Mouse (Mus musculus): ENCODE measurements around the gene Zar1.
A peak's percentile ranks its signal among the peaks of the same experiment; 100 is the strongest.
"Not testable (repeated sequence)": the region's sequence is repeated elsewhere in the genome, so short reads cannot be mapped to it uniquely, and the experiment has no call there.

Zar1 gene

DNA sequence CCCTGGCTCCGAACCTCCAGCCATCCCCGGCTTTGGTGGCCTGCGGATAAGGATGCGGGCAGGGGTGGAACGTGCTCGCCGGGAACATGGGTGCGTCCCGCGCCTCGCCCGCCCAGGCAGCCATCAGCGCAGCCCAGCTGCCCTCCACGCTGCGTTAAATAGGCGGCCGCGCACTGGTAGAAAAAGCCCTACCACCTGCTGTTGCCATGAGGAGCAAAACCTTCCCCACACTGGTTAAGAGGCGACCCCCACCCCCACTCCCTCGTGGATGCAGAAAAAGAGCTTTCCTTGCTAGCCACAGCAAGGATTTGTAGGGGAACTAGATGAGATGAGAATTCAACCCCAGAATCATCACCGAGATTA lies at the start of gene Zar1:
Zar1 (minus strand) TSS at position 285 of the 363 bp plus-strand sequence.
- peak; percentile 23 for DNase-seq (ENCODE audit: low read depth, low spot score)

DNA sequence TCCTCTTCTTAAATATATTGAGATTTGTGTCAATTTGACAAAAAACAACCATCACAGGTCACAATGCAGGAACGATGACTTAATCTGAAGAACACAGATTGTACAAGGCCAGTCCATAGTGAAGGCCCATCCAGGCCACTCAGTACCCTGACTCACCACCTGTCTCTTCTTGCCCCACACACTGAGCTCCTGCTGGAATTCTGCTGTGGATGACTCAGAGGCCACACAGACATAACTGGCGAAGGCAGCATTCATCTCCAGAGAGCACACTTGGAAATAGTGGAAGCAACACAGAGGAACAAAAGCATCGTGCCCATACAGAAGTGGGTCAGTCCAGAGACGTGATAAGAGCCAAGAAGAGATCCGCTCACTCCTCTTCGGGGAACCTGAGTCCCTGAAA lies 49.0 kb upstream of the Zar1 start:
- no peak for DNase-seq (ENCODE audit: low read depth, low spot score)

DNA sequence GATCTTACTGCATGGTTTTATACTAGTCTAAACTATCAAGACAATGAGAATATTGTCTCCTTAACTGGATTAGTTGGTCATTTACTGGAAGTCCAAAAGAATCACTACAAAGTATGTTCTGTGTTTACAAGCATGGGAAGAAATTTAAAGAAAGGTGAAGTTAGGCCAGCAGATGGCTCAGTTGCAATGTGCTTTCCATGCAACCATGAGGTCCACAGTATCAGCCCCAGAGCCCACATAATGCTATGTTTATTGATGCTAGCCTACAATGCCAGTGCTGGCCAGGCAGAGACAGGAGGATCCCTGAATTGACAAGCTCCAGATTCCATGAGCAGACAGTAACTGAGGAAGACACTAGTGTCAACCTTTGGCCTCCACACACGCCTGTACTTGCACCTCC lies 40.0 kb upstream of the Zar1 start:
- no peak for DNase-seq (ENCODE audit: low read depth, low spot score)

DNA sequence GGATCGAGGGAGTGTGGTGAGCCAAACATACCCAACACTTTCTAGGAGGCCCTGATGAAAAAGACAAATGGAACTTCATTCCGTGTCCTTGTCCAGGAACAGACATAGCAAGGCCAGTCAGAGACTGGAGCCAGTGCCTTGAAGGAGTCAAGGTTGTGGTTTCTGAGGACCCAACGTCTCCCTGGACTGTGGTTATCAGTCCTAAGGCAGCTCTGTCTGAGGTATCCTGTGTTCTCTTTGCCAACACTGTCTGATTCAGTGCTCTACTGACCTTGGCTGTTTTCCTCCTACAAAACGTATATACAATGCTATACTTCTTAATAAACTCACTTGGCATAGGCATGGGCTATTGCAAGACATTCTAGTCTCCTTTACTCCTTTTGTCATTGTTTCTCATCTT lies 36.4 kb upstream of the Zar1 start:
- no peak for DNase-seq (ENCODE audit: low read depth, low spot score)

DNA sequence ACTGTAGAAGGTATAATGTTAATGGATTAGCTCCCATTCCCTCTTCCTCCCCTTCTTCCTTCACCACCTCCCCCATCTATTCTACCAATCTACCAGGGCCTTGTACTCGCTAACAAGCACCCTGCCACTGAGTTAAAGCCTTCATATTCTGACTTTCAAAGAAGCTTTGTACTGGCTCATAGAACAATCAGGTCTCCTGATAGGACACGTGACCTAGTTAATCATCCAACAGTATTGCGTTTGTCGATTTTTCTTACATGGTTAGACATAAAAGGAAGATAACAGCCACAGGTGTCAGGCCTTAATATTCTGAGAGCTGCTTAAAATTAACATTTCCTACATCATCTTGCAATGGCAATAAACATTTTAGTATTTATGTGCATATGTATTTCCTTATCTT lies 22.1 kb upstream of the Zar1 start:
- no peak for DNase-seq (ENCODE audit: low read depth, low spot score)

DNA sequence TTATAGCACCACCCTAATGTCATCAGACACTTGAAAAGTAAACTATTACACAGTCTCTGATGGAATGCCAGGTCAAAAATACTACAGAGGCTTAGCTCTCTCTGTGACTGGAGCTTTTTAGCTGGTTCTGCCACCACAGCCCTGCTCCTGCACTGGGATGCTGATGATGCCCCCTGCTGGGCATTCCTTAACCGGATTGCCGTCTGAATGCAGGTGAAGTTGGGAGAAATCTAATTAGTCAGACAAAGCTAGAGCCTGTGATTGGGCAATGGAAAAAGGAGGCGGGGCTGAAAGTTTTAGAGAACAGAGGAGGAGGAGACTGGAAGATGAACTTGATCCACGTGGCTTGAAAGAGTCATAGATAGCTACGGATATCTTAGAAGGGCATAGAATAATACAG lies 20.0 kb upstream of the Zar1 start:
- peak; percentile 66 for DNase-seq (ENCODE audit: low read depth, low spot score)

DNA sequence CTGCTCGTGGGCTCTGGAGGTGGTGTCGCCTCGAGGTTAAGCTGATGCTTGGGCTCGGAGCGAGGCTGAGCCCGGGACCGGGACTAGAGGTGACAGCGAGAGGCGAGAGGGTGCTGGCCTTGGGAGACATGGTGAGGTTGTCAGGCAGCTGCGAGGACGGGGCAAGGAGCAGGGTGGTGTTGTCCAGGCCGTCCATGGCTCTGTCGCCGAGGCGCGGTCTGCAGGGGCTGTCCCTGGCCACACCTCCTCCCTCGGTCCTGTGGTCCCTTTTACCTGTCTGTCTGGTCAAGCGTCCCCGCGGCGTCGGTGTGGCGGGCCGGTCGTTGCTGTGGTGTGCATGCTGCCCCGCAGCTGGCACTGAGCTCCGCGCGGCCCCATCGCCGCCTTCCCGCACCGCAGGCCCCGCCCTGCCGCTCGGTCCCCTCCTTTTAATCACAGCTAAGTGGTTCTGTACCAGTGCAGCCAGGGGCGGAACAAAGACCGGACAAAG lies 6.2 kb upstream of the Zar1 start, which contains the start of gene Gm5868:
Gm5868 (minus strand) TSS at position 360 of the 490 bp plus-strand sequence.
- DNase-seq (ENCODE audit: low read depth, low spot score), result peak; percentile 20

DNA sequence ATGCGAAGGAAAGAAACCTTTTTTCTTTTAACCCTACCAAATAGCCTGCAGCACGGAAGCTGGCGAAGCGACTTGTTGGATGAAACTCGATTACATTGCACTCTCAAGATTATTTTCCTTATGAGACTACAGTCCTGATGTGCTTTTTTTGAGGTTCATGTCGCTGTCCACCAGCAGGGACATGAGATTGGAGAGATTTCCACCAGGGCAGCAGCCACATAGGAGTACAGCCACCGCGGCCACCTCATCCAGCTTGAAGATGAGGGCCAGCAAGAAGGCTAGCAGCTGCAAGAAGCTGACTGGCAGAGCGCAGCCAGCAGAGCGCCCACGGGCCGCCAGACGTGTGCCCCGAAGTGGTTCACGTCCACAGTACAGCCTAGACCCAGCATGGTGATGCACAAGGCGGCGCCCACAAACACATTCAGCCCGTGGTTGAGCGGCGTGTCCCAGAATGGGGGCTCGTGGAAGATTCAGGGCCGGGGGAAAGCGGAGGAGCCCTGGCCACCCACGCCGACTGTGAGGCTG lies 5.7 kb upstream of the Zar1 start:
- DNase-seq (ENCODE audit: low read depth, low spot score), result not testable (repeated sequence)

DNA sequence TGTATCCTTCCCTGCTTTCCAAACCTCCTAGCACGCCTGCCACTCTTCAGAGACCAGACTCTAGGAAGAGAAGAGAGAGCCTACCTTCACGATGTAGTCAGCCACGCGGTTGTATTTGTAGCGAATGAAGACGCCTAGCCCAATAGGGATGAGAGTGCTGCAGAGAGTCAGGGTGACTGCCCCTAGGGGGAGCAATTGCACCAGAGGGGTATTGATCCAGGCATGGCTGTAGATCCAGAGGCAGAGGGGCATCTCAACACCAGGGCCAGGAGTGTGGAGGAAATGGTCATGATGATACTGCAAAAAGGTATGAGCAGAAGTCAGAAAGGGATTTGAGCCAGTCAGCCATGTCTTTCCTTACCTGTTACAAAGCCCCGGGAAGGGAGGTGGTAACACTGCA lies 5.1 kb upstream of the Zar1 start:
- not testable (repeated sequence) for DNase-seq (ENCODE audit: low read depth, low spot score)

DNA sequence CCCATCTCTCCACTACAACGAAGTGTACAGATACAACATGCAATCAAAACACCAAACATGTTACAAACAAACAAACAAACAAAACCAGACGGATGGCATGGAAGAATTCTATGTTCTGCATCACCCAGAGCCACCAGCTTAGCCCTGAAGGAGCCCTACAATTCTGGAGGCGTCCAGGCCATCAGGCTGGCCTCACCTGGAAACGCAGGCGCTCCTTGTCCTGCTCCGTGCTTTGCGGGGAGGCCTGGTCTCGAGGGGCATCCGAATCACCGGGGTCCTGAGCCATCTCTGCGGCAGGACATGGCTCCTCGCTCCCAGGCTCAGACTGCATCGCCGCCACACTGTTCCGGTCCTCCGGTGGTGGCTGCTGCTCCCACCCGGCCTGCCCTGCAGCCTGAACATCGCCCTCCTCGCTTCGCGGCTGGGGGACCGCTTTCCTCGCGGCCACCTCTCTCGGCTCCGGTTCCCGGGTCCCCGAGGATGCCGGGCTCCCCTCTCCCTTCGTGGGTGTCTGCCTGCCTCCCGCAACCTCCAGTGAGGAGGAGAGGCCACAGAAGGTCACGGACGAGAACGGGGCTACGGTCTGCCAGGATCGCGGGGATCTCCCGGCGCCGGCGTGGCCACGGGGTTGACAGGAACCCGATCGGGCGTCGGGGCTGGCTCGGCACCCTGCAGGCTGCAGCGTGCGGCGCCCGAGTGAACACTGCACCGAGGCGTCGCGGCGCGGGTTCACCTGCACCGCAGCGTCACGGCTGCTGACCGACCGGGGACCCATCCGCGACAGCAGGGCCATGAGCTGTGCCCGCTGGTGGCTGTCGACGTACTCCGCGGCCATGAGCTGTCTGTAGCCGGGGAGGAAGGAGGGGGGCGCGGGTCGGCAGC lies 725 bp downstream of the Zar1 start:
- DNase-seq (ENCODE audit: low read depth, low spot score), result not testable (repeated sequence)

DNA sequence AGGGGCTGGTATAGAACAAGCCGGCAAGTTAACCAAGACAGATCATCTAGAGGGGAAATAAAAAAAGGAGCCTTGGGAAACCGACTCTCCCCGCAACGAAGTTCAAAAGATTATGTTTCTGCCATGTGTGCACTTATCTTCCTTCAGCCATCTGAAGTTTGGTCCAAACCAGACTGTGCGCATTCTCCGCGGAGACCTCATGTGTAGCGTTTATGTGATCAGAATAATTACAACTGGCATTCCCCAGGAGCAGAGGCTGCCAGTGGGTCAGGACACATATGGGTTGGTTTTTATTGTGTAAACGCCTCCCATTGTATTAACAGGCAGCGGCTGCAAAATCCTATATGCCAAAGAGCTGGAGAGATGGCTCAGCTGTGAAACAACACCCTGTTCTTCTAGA lies 1.5 kb downstream of the Zar1 start:
- peak; percentile 23 for DNase-seq (ENCODE audit: low read depth, low spot score)

DNA sequence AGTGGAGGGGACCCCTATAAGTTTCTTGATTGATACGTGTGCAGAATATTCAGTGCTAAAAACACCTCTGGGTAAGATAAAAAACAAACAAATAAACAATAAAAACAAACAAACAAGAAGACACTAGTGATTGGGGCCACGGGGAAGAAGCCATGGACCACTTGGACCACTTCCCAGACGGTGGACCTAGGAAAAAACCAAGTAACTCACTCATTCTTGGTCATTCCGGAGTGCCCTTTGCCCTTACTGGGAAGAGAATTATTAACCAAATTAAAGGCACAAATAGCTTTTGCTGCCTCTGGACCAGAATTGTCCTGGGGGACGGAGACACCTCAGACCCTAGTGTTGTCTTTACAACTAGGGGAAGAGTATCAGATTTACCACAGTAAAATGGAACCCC lies 15.4 kb downstream of the Zar1 start:
- DNase-seq (ENCODE audit: low read depth, low spot score), result no peak

DNA sequence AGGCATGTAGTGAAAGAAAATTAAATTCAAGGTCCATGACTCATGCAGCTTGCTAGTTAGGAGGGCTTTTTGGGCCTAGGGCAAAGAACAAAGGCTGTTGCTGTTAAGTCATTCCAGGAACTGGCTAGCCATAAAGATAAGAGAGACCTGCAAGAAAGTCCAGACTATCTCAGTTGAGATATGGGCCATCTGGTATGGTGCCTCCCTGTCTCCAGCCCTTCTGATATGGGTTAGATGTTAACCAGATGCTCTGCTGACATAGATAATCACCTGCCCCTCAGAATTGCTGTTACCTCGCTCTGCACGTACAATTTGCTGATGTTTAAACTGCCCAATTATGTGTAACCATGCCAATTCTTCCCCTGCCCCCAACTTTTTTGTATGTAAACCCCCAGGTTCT lies 17.9 kb downstream of the Zar1 start:
- not testable (repeated sequence) for DNase-seq (ENCODE audit: low read depth, low spot score)

DNA sequence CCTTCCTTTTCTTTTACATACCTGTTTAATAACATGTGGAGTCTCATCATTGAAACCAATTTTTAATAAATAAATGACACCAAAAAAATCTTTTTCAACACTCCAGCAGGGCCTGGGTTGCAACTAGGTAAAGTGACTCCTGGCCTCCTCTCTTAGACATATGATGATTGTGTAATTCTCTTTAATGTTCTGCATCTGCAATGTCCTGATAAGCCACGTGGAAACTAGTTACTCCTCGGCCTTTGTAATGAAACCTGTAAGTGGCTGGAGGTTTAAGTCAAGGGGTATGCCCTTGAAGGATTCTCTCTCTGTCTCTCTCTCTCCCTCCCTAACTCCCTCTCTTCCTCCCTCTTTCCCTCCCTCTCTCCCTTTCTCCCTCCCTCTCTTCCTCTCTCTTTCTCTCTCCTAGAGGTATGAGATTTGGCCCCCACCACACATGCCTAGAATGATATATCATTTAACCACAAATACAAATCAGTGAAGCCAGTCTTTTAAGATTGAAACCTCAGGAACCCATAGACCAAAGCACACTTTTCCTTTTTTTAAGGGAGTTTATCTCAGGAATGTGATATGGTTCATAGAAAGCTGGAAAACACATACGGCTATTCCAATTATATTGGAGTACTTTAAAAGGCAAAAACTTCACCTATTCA lies 20.0 kb downstream of the Zar1 start:
- DNase-seq (ENCODE audit: low read depth, low spot score), result no peak

DNA sequence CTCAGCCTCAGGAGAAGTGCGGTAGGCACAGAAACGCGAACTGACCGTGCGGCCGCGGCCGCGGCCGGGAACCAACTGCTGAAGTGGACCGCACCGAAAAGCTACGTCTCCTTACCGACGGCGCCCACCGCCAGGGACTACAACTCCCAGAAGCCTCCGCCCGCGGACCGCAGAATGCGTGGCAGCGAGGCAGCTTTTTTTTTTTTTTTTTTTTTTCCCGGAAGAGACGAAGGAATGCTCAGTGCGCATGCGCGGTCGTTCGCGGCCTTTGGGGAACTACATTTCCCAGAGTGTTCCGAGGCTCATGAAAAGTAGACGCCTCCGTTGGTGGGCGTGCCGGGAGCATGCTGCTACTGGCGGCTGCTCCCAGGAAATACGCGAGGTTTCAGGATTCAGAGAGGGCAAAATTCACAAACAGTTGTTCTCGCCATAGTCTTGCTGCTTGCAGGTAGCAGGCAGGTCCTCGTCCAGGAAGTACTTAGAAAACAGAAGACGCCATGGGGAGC lies 21.5 kb downstream of the Zar1 start, which contains the start of gene Nfxl1:
Nfxl1 (minus strand) TSS at position 141 of the 506 bp plus-strand sequence.
- DNase-seq (ENCODE audit: low read depth, low spot score), result peak; percentile 99

DNA sequence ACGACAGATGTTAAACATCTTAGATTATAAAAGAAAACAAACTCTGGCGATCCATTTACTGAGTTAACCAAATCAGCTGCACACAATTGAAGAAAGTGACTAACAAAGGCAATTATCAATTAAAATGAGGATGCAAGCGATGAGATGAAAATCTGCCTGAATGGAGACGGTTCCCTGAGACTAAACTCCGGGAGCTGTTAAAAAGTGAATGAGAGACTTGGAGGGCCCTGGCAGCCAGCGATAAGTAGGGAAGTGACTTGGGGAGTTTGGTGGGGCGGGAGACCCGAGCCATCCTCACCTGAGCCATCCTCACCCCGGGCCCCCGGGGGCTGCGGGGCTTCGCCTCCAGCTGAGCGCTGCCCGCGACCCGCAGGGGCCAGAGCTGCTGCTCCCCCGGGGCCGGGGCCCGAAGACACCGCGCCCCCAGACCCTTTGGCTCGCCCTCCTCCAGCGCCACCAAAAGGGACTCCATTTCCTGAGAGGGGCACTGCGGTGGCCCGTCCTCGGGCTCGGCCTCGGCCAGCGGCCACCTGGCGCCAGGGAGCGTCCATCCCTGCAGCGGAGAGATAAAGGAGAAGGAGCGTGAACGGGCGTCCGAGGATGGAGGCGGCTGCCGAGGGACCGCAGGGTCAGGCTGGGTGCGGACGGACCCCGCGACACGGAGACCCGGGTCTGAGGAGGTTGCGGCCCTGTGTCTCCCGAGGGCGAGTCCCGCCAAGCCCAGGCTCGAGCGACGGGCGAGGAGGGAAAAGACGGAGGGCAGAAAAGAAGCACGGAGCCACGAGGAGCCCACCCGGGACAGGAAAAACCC lies 22.1 kb downstream of the Zar1 start:
- no peak for DNase-seq (ENCODE audit: low read depth, low spot score)

DNA sequence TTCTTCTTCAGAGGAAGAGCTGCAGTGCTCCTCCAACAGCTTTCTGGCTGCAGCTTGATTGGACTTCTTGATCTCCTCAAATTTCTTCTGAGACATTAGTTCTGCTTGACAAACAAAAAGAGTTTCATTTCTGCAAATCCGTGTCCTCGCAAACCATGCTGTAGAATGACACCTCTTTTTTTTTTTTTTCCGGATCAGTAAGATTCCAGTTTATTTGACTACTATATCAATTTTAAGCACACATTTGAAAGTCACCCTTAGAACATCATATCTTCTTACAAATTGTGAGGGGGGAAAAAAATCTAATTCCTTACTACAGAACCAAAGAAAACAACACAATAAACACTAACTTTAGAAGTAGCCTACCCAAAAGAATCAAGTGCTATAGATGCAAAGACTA lies 24.8 kb downstream of the Zar1 start:
- no peak for DNase-seq (ENCODE audit: low read depth, low spot score)

DNA sequence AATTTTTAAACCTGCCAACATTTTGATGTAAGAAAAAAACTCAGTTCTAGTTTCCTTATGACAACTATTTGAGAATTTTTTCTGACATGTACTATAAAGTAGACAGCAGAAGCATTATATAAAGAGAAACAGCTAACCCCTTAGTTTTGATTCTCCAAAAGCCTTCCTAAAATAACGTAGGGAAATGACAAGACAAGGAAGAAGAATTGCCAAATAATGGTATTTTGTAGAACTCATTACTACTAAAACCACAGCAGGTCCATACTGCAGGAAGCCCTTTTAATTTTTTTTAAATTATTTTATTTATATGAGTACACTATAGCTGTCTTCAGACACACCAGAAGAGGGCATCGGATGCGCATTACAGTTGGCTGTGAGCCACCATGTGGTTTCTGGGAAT lies 29.8 kb downstream of the Zar1 start:
- DNase-seq (ENCODE audit: low read depth, low spot score), result no peak

DNA sequence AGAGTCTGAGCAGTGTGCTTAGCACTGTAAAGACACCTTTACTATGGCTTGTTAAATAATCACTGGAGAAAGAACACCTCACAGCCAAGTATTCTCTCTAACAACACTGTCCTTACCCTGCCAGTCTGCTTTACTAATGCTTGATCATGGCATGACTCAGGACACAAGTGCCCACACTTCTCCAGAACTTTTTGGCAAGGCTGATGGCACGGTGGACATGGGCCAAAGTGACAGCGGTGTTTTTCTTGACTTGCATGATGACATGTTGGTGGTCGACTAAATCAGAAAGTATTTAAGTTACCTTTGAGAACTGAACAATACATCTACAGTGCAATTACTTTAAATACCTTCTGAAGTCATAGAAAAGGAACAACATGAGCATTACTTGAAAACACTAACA lies 52.2 kb downstream of the Zar1 start:
- DNase-seq (ENCODE audit: low read depth, low spot score), result no peak
